Mouse (Mus musculus) layer of hippocampus, adult 11-12 months (tissue): ENCODE measurements around the gene Bicra.
A peak's percentile ranks its signal among the peaks of the same experiment; 100 is the strongest.

Source experiments
- DNase-seq: peaks from one replicate; pipeline ENCODE4 v3.0.0; 2022; ENCODE audit warnings: low spot score

The Bicra gene

DNA sequence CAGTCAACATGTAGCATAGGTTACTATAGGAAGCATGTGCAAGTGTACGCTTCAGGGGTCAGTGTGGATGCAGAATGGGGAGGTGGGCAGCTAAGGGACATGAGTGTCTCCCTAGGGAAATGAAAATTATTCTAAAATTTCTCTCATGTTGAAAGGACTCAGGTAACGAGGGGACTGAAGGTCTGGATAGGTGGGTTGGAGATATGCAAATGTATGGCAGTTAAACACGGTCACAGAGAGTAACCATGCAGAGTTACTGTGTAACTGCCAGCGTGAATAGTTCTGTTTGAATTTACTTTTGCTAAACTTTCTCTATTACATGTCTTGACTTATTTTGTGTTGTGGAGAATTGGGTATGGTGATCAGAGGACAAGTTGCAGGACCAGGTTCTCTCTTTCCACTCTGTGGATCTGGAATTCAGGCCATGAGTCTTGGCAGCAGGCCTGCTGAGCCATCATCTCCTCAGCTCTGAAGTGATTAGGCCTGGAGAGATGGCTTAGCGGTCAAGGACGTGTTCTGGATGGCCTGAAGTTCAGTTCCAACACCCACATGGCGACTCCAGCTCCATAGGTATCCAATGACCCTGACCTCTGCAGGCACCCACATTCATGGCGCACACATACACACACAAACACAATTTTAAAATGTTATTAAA, 33.1 kb downstream of the Bicra start:
- DNase-seq: no peak

DNA sequence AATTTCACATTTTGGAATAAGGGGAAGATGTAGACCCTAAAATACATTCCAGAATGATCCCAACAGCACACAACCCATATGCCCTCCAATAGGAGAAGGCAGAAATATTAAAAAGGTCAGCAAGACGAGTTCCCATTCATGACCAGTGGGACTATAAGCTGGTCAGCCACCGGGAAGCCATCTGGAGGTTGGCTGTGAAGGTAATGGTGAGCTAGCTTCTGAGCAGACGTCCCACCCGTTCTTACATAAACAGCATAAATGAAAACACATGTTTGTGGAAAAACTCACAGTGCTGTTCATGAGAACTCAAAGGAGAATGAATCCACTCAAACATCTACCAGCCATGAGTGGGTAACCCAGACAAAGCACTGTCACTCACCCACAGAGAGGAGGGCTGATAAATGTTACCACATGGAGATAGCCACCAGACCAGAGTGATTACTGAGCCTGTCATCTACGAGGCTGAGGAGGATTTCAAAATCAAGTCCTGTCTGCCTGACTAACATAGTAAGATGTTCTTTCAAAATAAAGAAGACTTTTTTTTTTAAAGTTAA, 33.9 kb downstream of the Bicra start:
- DNase-seq: no peak

DNA sequence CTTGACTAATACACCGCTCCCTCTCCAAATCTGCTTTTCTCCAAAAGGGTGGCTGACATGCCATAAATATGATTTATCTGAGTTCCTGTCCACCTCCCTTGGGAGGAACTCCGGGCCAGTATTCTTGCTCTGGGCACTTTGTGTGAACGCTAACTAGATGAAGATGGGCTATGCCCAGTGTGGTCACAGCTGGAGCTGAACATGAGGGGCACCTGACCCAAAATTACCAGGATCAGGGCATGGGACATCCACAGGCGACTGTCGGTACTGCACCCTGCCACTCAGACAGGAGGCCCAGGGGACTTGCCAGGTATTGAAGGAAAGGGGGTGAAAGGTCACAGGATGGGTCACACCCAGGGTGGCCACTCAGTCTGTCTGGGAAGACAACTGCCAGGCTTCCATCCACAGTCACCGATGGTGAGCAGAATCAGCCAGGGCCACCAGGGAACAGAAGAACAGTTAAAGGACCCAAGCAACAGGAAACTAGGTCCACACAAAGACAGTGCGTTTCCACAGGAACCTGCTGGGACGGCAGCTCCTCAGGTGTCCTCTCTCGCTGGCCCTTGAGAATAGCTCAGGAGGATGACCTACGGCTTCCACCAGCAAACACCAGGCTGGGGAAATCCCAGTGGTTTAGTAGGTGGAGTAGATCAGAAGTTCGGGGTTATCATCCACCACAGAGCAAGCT, 35.0 kb downstream of the Bicra start:
- no peak for DNase-seq

DNA sequence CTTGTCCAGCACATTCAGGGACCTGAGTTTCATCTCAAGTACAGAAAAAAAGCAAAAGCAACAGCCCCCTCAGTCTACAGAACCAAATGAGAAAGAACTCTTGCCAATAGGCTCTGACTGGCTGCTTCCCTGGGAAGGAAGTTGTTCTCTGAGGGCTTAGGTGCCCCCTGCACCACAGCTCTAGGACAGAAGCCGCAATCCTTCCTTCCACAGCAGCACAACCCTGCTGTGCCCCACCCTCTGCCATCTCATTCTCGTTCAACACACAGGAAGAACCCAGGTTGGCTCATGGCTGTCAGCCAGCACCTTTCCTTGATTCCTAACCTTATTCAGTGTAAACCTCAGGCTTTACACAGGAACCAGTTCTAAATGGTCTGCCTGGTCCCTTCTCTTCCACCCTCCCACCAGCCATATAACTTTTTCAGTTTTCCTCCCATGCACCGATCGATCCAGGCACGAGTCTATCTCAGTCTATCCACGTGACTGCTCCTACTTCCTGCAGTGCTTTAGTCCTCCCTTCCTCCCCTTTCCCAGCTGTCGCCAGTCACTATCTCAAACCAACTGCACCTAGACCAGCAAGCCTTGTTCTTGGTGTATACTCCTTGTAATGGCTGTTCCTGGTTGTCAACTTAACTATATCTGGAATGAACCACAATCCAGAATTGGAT, 36.2 kb downstream of the Bicra start:
- no peak for DNase-seq

DNA sequence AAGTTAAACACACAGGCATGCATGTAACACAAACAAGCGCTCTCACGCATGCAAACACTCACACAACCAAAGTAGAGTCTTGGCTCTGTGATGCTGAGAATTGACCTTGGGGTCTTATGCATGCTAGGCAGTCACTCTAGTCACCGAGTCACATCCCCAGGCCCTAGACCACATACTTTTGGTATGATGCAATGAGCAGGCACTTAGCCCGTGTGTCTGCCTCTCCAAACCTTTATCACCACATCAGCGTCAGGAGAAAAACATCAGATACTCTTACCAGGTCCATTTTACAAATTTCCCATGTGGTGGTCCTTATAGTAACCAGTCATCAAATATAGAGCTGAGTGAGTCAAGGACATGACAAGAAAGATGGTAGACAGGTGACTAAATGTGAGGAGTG, 37.1 kb downstream of the Bicra start:
- DNase-seq: no peak

DNA sequence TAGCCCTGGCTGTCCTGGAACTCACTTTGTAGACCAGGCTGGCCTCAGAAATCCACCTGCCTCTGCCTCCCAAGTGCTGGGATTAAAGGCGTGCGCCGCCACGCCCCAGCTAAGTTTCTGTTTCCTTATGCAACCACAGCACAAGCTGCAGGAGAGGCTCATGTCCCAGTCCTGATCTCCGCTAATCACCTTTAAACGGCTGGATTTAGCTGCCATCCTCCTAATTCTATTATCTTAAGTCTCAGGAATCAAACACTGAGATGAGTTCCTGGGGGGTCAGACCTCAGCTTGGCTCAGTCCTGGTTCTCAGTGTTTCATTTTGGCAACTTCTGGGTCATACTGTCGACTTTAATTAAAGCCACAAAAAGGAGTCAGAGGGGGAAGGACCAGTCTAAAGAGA, 38.1 kb downstream of the Bicra start:
- DNase-seq: no peak

DNA sequence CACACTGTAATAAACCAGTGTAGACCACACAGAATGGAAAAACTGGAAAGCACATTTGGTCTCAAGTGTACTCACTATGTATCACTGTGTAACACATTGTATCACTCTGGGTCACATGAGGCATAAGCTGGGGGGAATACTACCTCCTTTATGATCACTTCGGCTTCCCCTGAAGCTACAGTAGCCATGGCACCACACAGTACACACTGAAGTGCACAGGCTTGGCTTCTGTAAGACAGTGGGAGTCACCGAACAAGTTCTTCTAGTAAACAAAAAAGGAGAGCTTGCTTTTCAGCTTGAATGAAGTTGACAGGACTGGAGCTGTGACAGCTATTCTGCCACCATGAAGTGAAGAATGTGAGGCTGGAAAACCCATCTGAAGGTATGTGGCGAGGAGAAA, 42.7 kb downstream of the Bicra start:
- no peak for DNase-seq

DNA sequence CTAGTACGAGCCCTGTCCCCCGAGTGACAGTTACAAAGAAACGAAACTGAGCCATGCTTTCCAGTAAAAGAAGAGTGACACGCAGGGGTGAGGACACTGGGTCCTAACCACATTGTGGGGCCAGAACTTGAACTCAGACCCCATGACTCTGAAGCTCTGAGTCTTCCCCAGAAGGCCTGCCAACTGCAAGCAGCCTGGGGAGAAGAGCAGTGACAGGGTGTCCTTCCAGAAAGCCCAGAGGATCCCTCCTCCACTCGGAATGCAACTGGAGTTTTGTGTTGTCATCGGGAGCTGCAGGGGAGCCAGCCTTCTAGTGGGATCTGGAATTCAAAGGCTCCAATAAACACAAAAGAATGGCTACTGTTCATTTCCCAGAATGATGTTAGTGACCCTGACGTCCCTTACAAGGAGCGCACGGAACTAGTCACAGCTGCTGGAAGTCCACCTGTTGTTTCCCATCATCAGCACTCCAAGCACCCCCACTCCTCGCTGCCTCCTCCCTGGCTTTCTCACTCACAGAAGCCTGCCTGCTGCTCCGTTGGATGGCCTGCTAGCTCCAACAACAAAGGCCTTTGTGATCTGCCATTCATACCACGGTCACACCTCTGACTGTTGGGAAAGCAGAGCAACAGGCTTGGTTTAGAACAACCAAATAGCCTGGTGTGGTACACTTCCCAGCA, 43.4 kb downstream of the Bicra start:
- no peak for DNase-seq

DNA sequence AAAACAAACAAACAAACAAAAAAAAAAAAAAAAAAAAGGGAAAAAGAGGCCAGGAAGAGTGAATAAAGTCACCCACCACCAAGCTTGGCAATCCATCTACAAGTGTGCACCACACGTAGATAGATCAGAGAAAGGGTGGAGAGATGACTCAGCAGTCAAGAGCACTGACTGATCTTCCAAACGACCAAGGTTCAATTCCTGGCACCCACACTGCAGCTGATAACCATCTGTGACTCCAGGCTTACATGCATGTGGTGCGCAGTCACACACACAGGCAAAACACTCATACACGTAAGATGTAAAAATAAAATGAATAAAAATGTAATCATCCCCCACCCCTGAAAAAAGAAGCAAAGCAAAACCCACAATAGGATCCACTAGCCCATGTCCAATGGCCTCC, 44.7 kb downstream of the Bicra start:
- no peak for DNase-seq

DNA sequence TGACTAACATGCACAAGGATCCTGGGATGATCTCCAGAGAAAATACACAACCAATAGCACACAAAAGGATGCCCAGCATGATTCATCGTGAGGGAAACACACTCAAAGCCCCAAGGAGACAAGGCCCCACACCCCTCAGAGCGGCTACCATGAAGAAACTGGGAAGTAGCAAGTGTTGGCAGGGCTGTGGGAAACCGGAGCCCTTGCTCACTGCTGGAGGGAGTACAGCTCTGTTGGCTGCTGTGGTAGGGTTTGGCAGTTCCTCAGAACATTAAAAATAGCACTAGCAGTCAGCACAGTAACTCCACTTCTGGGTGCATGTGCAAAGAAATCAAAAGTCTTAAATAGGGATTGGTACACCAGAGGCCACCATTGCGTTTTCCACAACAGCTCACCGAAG, 45.5 kb downstream of the Bicra start:
- peak; percentile 74 for DNase-seq

DNA sequence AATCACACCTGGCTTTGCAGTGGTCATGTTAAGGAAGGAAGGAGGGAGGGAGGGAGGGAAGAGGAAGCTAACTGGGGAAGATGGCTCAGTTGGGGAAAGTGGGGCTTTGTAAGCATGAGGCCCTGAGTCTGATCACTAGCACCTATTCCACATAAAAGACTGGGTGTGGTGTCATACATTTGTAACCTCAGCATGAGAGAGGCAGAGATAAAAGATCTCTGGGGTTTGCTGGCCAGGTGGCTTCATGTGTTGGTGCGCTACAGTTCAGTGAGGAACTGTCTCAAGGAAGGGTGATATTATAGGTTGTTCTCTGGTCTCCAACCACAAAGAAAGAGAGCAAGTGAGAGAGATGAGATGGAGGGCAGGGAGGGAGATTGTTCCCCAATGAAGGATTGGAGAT, 46.0 kb downstream of the Bicra start:
- DNase-seq: no peak

DNA sequence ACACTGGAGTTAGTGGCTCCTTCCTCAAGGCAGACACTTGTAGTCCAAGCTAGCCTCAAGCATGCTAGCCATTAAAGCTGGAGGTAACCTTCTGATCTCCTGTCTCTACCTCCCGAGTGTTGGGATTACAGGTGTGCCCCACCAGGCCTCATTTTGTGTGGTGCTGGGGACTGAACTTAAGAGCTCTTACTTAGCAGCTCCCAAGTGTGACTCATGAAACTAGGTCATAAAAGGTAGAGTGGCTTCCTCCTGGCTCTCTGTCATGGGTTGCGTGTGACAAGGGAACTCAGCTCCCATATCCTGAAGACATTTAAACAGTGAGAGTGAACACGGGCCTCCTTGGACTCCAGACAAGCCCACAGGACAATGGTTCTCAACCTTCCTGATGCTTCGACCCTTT, 53.9 kb downstream of the Bicra start:
- no peak for DNase-seq

DNA sequence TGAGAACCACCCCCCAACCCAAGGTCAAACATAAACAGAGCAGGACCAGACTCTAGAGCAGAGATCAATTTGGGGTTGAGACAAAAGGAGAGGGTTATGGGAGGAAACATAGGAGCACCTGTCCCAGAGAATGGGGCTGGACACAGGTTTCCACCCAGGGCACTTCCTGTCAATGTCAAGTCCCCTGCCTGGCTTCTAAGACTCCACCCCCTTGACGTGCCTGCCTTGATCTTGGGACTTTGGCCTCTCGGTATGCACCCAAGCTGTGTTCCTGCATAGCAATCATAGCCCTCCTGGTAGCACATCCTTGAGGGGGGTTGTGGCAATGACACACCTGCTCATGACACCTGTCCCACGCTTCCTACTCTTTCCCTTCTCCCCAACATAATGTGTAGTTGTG, 54.6 kb downstream of the Bicra start:
- no peak for DNase-seq

DNA sequence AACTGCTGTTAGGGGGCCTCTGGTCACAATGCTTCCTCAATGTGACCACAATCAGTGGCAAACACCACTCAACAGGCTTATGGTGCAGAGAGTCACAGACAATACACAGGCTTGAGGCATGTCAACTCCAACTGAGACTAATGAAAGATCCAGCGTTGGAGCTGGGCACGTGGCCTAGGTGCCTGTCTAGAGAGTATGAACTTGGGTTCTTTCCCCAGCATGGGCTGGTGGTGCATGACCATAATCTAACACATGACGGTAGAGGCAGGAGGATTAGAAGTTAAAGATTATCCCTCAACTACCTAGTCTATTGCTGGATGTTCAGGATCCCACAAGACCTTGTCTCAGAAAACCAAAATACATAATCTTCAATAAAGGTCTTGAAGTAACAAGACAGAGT, 56.0 kb downstream of the Bicra start:
- DNase-seq: no peak

DNA sequence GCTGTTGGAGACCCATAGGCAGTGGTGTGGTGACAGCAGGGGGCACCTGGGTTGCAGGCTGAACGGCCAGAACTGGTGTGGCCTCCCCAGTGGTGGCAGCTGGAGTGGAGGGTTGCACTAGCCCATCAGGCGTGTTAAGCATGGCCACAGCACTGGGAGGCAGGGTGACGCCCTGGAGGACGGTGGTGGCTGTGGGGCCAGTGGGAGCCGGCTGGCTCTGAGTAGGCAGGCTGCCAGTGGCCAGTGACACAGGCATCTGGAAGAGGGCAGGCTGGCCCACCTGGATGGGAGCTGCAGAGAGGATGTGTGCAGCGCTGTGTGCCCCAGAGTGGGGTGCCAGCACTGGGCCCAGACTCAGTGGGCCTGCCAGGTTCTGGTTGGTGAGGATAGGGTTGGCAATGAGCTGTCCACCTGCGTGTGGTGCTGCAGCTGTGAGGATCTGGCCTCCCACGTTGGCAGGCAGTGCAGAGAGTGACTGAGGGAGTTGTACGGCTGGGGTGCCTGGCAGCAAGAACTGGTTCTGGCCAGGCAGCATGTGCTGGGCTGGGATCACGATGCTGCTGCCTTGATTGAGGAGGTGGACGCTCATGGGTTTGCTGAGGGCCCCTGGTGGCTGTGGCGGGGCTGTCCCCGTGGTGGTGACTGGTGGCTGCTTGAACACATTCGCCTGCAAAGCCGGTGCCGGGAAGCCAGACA, 59.9 kb downstream of the Bicra start:
- DNase-seq: no peak

DNA sequence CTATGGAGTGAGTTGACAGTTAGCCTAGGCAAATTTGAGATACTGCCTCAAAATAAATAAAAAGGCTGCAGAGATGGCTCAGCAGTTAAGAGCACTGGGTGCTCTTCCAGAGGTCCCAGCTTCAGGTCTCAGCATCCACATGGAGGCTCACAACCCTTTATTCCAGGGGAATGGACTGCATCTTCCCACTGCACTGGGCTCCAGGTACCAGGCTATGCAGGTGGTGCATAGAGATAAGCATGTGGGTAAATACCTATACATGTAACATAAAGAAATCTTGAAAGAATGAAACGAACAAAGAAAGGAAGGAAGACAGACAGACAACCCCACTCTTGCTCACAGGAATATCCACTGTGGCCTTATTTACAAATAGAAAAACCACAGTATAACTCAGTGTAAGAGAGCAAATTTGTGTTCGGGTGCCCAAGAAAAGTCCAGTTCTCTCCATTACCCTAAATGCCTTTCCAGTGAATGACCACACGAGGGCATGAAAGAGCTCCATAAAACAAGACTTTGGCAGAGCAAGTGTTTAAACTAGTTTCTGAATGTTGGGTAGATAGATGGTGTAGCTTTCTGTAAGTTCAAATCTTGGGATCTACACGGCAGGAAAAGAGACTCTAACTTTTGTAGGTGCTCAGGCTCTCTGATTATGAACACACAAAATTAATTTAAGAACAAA, 64.9 kb downstream of the Bicra start:
- no peak for DNase-seq

DNA sequence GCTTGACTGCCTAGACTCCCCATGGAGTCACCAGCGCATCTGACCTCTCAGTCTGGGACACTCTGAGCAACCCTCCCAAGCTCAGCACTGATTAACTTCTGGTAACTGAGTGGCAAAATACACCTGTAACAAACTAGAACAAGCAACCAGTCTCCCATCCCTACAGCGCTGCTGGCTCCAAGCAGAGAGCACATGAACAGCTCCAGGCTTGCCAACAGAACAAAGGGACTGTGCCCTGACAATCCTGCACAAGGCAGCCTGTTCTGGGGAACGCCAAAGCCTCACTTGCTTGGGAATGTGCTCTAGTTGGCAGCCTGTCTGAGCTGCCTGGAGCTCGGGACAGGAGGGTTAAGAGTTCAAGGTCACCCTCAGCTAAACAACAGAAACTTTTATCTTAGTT, 66.2 kb downstream of the Bicra start:
- DNase-seq: no peak

DNA sequence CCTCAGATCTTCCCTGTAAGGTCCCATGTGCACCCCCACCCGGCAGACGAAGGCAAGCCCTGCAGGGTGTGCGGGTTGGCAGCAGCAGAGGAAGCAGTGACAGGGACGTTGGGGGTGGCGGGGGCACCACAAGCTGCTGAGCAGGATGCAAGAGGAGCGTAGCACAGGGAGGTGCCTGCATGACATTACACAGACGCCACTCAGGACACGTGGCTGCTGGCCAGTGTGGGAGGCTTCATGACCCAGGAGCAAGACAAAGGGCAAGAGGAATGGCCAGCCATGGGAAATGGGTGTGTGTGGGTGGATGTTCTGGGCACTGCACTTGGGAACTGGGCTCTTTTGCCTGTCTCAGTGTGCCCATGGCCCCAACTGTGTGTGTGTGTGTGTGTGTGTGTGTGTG, 67.5 kb downstream of the Bicra start:
- peak; percentile 63 for DNase-seq

DNA sequence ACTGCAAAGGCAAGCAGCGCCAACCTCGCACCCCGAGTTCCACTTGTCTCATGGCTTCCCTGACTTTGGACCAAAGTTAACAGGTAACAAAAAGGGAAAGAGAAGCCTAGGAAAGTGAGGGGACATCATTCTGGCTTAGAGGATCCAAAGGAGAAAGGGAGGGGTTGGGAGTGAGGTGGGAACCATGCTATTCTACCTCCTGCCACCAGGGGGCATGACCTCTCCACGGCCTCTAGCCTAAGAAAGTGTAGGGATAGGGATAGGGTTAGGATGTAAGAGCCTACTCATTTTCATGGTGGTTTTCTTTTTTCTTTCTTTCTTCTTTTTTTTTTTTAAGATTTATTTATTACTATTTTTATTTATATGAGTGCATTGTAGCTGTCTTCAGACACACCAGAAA, 71.8 kb downstream of the Bicra start:
- no peak for DNase-seq

DNA sequence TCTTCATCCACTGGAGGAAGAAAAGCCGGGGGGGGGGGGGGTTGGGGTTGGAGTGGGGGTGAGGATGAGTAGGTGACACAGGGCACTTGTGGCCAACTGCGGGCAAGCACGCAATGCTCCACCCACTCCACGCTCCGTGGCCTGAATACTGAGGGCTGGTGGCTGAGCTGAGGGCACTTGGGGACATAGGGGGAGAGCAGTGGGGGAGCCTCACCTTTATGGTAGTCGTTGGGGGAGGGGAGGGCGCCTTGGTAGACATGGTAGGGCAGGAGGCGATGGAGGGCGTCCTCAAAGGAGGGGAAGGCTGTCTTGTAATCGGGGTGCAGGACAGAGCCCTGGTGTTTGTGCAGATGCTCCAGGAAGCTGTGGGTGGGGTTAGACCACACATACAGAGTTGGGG, 72.3 kb downstream of the Bicra start:
- DNase-seq: no peak

DNA sequence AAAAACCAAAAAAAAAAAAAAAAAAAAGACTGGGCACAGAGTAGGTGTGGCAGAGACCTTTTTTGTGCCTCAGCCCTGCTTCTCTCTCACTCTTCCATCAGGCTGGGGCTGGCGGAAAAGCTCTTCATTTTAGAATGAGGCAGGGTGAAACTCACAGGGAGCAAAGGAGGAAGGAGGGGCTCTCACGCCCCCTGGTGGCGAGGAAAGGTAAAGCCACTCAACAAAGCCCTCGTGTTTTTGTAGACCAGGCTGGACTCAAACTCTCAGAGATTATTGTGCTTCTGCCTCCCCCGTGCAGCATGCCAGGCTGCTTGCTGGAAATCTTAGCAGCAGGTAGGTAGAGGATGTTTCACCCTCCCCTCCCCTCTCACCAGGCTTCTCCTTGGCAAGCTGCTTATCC, 73.0 kb downstream of the Bicra start:
- DNase-seq: peak; percentile 68

DNA sequence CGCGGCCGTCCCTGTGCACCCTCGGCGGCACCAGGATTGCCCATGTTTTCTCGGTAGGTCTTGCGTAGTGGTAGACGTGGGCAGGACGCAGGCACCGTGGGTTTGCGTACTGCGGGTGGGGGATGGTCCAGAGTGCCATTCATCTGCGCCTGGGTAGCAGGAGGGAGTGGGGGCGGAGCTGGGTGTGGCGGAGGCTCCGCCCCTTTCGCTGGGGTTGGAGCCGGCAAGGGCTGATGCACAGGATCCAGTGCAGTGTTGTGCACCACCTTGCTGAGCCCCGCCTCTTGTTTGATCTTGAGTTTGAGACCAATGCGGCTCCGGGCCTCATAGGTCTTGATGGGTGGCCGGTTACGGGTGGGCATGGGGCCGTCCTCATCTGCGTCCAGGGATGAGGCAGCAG, 75.5 kb downstream of the Bicra start:
- DNase-seq: no peak
